Mouse (Mus musculus) G1E (cell line): ENCODE measurements around the gene Irf1.

Source experiments
- CTCF ChIP-seq: IDR thresholded peaks from 2 replicates; pipeline ENCODE4 v1.5.1; 2012; ENCODE audit warnings: low read depth, low read length, inconsistent platforms, mixed read lengths
- GATA1 ChIP-seq: IDR thresholded peaks from 2 replicates; pipeline ENCODE4 v1.6.1; 2012; ENCODE audit warnings: borderline replicate concordance, low read length, inconsistent platforms, mixed read lengths
- TAL1 ChIP-seq: conservative IDR thresholded peaks from 2 replicates; pipeline ENCODE4 v1.6.1; 2012; ENCODE audit warnings: low read depth, low read length, inconsistent platforms, mixed read lengths

DNA sequence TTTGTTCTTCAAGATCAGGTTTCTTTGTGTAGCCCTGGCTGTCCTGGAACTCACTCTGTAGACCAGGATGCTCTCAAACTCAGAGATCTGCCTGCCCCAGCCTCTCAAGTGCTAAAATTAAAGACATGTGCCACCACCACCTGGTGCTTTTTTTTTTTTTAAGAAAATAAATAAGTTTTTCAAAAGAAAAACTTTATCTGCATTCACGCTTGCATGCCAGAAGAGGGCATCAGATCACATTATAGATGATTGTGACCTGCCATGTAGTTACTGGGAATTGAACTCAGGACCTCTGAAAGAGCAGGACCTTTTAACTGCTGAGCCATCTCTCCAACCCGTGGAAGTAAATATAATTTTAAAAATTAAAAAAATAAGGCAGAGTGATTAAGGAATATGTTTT lies 24.6 kb upstream of the Irf1 start:
- TF ChIP-seq CTCF (no peak), TAL1 (no peak), GATA1 (no peak)
